Mouse (Mus musculus) heart, embryonic 16.5 days (tissue): ENCODE measurements around the gene Med9. TPM values are rescaled to one million over a fixed set of nuclear protein-coding genes. Genes with fewer than 3 reads are reported as not detected.
A peak's percentile ranks its signal among the peaks of the same experiment; 100 is the strongest.

ENCODE experiments used
- ATAC-seq: fragments of 200-750 bp; cut with Nextera tagmentation; replicated peaks from 2 replicates; pipeline ENCODE4 v1.8.0; 2017; ENCODE audit warnings: moderate number of reproducible peaks; ENCODE audit not compliant: insufficient read depth, low FRiP score; ENCODE audit errors: extremely low read depth
- H3K27ac ChIP-seq: fragments of 300-500 bp; sonication (generic); 2 replicates; pipeline ENCODE4 v1.5.1; 2014; ENCODE audit warnings: mild to moderate bottlenecking, low read length, control low read depth, moderate library complexity
- H3K27me3 ChIP-seq: fragments of 300-500 bp; sonication (generic); 2 replicates; pipeline ENCODE4 v1.6.1; 2014; ENCODE audit warnings: low read length, mixed read lengths; ENCODE audit not compliant: control insufficient read depth, insufficient read depth
- H3K36me3 ChIP-seq: fragments of 300-500 bp; sonication (generic); 2 replicates; pipeline ENCODE4 v1.6.1; 2014; ENCODE audit not compliant: control insufficient read depth, insufficient read depth
- H3K4me1 ChIP-seq: fragments of 300-500 bp; sonication (generic); 2 replicates; pipeline ENCODE4 v1.6.1; 2014; ENCODE audit warnings: low read length, mixed read lengths; ENCODE audit not compliant: control insufficient read depth, insufficient read depth
- H3K4me2 ChIP-seq: fragments of 300-500 bp; sonication (generic); 2 replicates; pipeline ENCODE4 v1.6.1; 2014; ENCODE audit warnings: low read depth, mild to moderate bottlenecking, control low read depth, low read length
- H3K4me3 ChIP-seq: fragments of 300-500 bp; sonication (generic); 2 replicates; pipeline ENCODE4 v1.5.1; 2014; ENCODE audit warnings: mild to moderate bottlenecking, control low read depth, low read length
- H3K9ac ChIP-seq: fragments of 300-500 bp; sonication (generic); 2 replicates; pipeline ENCODE4 v1.6.1; 2014; ENCODE audit warnings: low read length, control low read depth
- H3K9me3 ChIP-seq: fragments of 300-500 bp; sonication (generic); replicated peaks from 2 replicates; pipeline ENCODE4 v1.6.1; 2016; ENCODE audit warnings: low read length; ENCODE audit not compliant: control insufficient read depth
- WGBS: fragments of 180-500 bp; shearing (Covaris S2); extraction: QIAGEN DNeasy Blood & Tissue Kit; methylation state at CpG from one replicate; pipeline ENCODE4 v1.1.7; 2014; 5-methylcytosine and 5-hydroxymethylcytosine counted together
- polyA plus RNA-seq: library from polyadenylated mRNA; unstranded; fragments of >200 nt; fragmentation: Nextera tagmentation; extraction: Ambion mirVana; gene quantifications from 2 replicates; pipeline ENCODE4 v1.2.1, GENCODE M21; 2015

Gene Med9
- polyA plus RNA-seq, 1 experiment from 2014 or later: 45.6 TPM

GRCm38 (mm10) chr11:59966102-59966483 lies 18.1 kb downstream of the Med9 start:
- H3K9me3 ChIP-seq: no peaks in the 10 kb centered on the region
- H3K4me1 ChIP-seq: peaks cover 32% of the 10 kb centered on the region
- no peak overlapping the region for H3K4me2 ChIP-seq
- no peak overlapping the region; the same call in 1 of the 2 replicates for H3K9ac ChIP-seq
- no peaks in the 10 kb centered on the region for H3K27me3 ChIP-seq
- peaks cover 6% of the 10 kb centered on the region; the same call in 1 of the 2 replicates for H3K36me3 ChIP-seq
- WGBS: 59% methylated on average over 4 of the region's 4 CpGs
- no peak overlapping the region for H3K4me3 ChIP-seq
- no peak for ATAC-seq
- H3K27ac ChIP-seq: no peak overlapping the region

- no peaks in the 10 kb centered on the region for H3K36me3 ChIP-seq
- no peak overlapping the region for H3K4me2 ChIP-seq
- no peaks in the 10 kb centered on the region for H3K9me3 ChIP-seq
- H3K27ac ChIP-seq: no peak overlapping the region
- 84% methylated on average over 1 of the region's 1 CpGs for WGBS
- no peaks in the 10 kb centered on the region for H3K27me3 ChIP-seq
- no peak for ATAC-seq
- no peak overlapping the region for H3K4me3 ChIP-seq
- H3K4me1 ChIP-seq: peaks cover 31% of the 10 kb centered on the region
- no peak overlapping the region for H3K9ac ChIP-seq
Observed at GRCm38 (mm10) chr11:59967765-59968164, 19.8 kb downstream of the Med9 start.

- Histone ChIP-seq H3K4me1 (peaks cover 15% of the 10 kb centered on the region), H3K36me3 (no peaks in the 10 kb centered on the region), H3K9me3 (no peaks in the 10 kb centered on the region), H3K27me3 (no peaks in the 10 kb centered on the region), H3K9ac (no peak overlapping the region), H3K4me3 (no peak overlapping the region), H3K27ac (no peak overlapping the region), H3K4me2 (no peak overlapping the region)
- WGBS: 76% methylated on average over 5 of the region's 5 CpGs
- ATAC-seq: no peak
Observed at GRCm38 (mm10) chr11:59970780-59971179, 22.8 kb downstream of the Med9 start.

- no peaks in the 10 kb centered on the region for H3K27me3 ChIP-seq
- no peaks in the 10 kb centered on the region for H3K36me3 ChIP-seq
- H3K9me3 ChIP-seq: no peaks in the 10 kb centered on the region
- no peak overlapping the region for H3K9ac ChIP-seq
- peaks cover 9% of the 10 kb centered on the region for H3K4me1 ChIP-seq
- H3K4me3 ChIP-seq: no peak overlapping the region
- peak overlapping the region; percentile 34; the same call in 1 of the 2 replicates for H3K27ac ChIP-seq
- H3K4me2 ChIP-seq: no peak overlapping the region
- 23% methylated on average over 2 of the region's 2 CpGs for WGBS
- ATAC-seq: peak; percentile 83
Observed at GRCm38 (mm10) chr11:59971691-59972090, 23.7 kb downstream of the Med9 start.

- no peak for ATAC-seq
- H3K27ac ChIP-seq: no peak overlapping the region
- H3K9ac ChIP-seq: no peak overlapping the region
- 83% methylated on average over 5 of the region's 5 CpGs for WGBS
- no peaks in the 10 kb centered on the region for H3K9me3 ChIP-seq
- no peak overlapping the region for H3K4me3 ChIP-seq
- no peaks in the 10 kb centered on the region for H3K36me3 ChIP-seq
- H3K27me3 ChIP-seq: no peaks in the 10 kb centered on the region
- peaks cover 9% of the 10 kb centered on the region for H3K4me1 ChIP-seq
- no peak overlapping the region for H3K4me2 ChIP-seq
Observed at GRCm38 (mm10) chr11:59973389-59973788, 25.4 kb downstream of the Med9 start.

- 62% methylated on average over 10 of the region's 10 CpGs for WGBS
- Histone ChIP-seq H3K9ac (no peak overlapping the region), H3K27me3 (no peaks in the 10 kb centered on the region), H3K36me3 (no peaks in the 10 kb centered on the region), H3K4me1 (peaks cover 9% of the 10 kb centered on the region), H3K27ac (no peak overlapping the region), H3K4me3 (no peak overlapping the region), H3K4me2 (no peak overlapping the region), H3K9me3 (no peaks in the 10 kb centered on the region)
- no peak for ATAC-seq
Observed at GRCm38 (mm10) chr11:59975241-59975640, 27.2 kb downstream of the Med9 start.

- no peak overlapping the region for H3K4me3 ChIP-seq
- ATAC-seq: no peak
- H3K27me3 ChIP-seq: no peaks in the 10 kb centered on the region
- no peak overlapping the region for H3K27ac ChIP-seq
- no peak overlapping the region for H3K4me2 ChIP-seq
- H3K9ac ChIP-seq: no peak overlapping the region
- H3K9me3 ChIP-seq: no peaks in the 10 kb centered on the region
- 77% methylated on average over 5 of the region's 5 CpGs for WGBS
- H3K36me3 ChIP-seq: no peaks in the 10 kb centered on the region
- no peaks in the 10 kb centered on the region for H3K4me1 ChIP-seq
Observed at GRCm38 (mm10) chr11:59977831-59978230, 29.8 kb downstream of the Med9 start.

- 88% methylated on average over 1 of the region's 1 CpGs for WGBS
- Histone ChIP-seq H3K36me3 (no peaks in the 10 kb centered on the region), H3K27ac (no peak overlapping the region), H3K4me3 (no peak overlapping the region), H3K4me2 (no peak overlapping the region), H3K9me3 (no peaks in the 10 kb centered on the region), H3K9ac (no peak overlapping the region), H3K4me1 (peaks cover 4% of the 10 kb centered on the region; the same call in 1 of the 2 replicates), H3K27me3 (no peaks in the 10 kb centered on the region)
- ATAC-seq: no peak
Observed at GRCm38 (mm10) chr11:59989406-59989805, 41.4 kb downstream of the Med9 start.

GRCm38 (mm10) chr11:59991365-59991764 lies 43.4 kb downstream of the Med9 start:
- Histone ChIP-seq H3K27ac (0 out of 2 replicates have a peak overlapping the region, but pooled peaks have one; percentile 23), H3K4me2 (no peak overlapping the region), H3K27me3 (no peaks in the 10 kb centered on the region), H3K9ac (no peak overlapping the region), H3K36me3 (no peaks in the 10 kb centered on the region), H3K4me3 (no peak overlapping the region), H3K9me3 (no peaks in the 10 kb centered on the region), H3K4me1 (peaks cover 4% of the 10 kb centered on the region; the same call in 1 of the 2 replicates)
- peak; percentile 72 for ATAC-seq
- WGBS: 20% methylated on average over 8 of the region's 8 CpGs
